Mouse (Mus musculus) CH12.LX (cell line): ENCODE results near the gene Ric8a. TPM values are rescaled to one million over a fixed set of nuclear protein-coding genes. Genes with fewer than 3 reads are reported as not detected.

Source experiments
- DNase-seq: peaks from one replicate; pipeline ENCODE4 v3.0.0-alpha.2; 2013; ENCODE audit errors: extremely low read depth
- H3K27ac ChIP-seq: 2 replicates; pipeline ENCODE4 v1.5.1; 2012; ENCODE audit warnings: low read depth, mild to moderate bottlenecking, control low read depth, moderate library complexity; ENCODE audit not compliant: insufficient read depth
- H3K27me3 ChIP-seq: replicated peaks from 2 replicates; pipeline ENCODE3; 2012; ENCODE audit warnings: inconsistent platforms
- H3K36me3 ChIP-seq, 2 experiments: replicated peaks in 1 of 2; 2 replicates each; pipeline versions ENCODE3 to v1.6.1; 2012; ENCODE audit warnings: inconsistent platforms in 1 of 2, low read length in 1 of 2, mild to moderate bottlenecking in 1 of 2, mixed read lengths in 1 of 2, moderate library complexity in 1 of 2; ENCODE audit not compliant: control insufficient read depth in 1 of 2, insufficient read depth in 1 of 2
- H3K4me1 ChIP-seq, 2 experiments: 2 replicates each; pipeline ENCODE4 v1.6.1; 2012; ENCODE audit warnings: inconsistent platforms in 1 of 2, moderate library complexity in 1 of 2; ENCODE audit not compliant: insufficient read depth in 2 of 2, control insufficient read depth in 1 of 2
- H3K4me2 ChIP-seq: 2 replicates; pipeline ENCODE4 v1.6.1; 2012; ENCODE audit warnings: low read depth, mild to moderate bottlenecking, control low read depth; ENCODE audit not compliant: poor library complexity, insufficient read depth, severe bottlenecking
- H3K4me3 ChIP-seq, 3 experiments: fragments of 150-350 bp in 1 of 3; sonication (generic) in 1 of 3; replicated peaks in 1 of 3; 2 replicates each; pipeline versions ENCODE3 to v1.5.1; 2011 to 2012; ENCODE audit warnings: low read depth in 2 of 3, low read length in 2 of 3, mild to moderate bottlenecking in 2 of 3, moderate library complexity in 2 of 3, control low read depth in 1 of 3, improper control_type of control experiment in 1 of 3, inconsistent platforms in 1 of 3, mixed read lengths in 1 of 3; ENCODE audit not compliant: poor library complexity in 1 of 3
- H3K79me2 ChIP-seq: replicated peaks from 2 replicates; pipeline ENCODE4 v1.6.1; 2012; ENCODE audit warnings: mild to moderate bottlenecking, moderate library complexity; ENCODE audit not compliant: control insufficient read depth, poor library complexity, insufficient read depth, severe bottlenecking; ENCODE audit errors: extremely low read depth
- H3K9ac ChIP-seq: 2 replicates; pipeline ENCODE4 v1.6.1; 2012; ENCODE audit warnings: low read depth, mild to moderate bottlenecking, control low read depth, moderate library complexity; ENCODE audit not compliant: insufficient read depth
- H3K9me3 ChIP-seq: replicated peaks from 2 replicates; pipeline ENCODE3; 2012; ENCODE audit warnings: low read length, inconsistent platforms, mixed read lengths
- BHLHE40 ChIP-seq: IDR thresholded peaks from 2 replicates; pipeline ENCODE4 v1.6.1; 2011; ENCODE audit warnings: mild to moderate bottlenecking, low read depth, low read length, improper control_type of control experiment
- ELF1 ChIP-seq: IDR thresholded peaks from 2 replicates; pipeline ENCODE4 v1.6.1; 2014; ENCODE audit warnings: low read depth, mild to moderate bottlenecking, inconsistent platforms, low read length, improper control_type of control experiment
- EP300 ChIP-seq: IDR thresholded peaks from 2 replicates; pipeline ENCODE4 v1.6.1; 2011; ENCODE audit warnings: low read length, improper control_type of control experiment
- ETS1 ChIP-seq: conservative IDR thresholded peaks from 2 replicates; pipeline ENCODE4 v1.6.1; 2012; ENCODE audit warnings: low read depth, mild to moderate bottlenecking, inconsistent platforms, low read length, improper control_type of control experiment, moderate library complexity
- GABPA ChIP-seq: IDR thresholded peaks from 2 replicates; pipeline ENCODE4 v1.6.1; 2012; ENCODE audit warnings: low read depth, low read length, improper control_type of control experiment, inconsistent platforms; ENCODE audit not compliant: insufficient replicate concordance
- HCFC1 ChIP-seq: IDR thresholded peaks from 2 replicates; pipeline ENCODE4 v1.6.1; 2012; ENCODE audit warnings: low read depth, mild to moderate bottlenecking, inconsistent platforms, low read length, improper control_type of control experiment
- JUN ChIP-seq: IDR thresholded peaks from 2 replicates; pipeline ENCODE4 v1.6.1; 2011; ENCODE audit warnings: low read depth, mild to moderate bottlenecking, low read length, improper control_type of control experiment, moderate library complexity; ENCODE audit not compliant: insufficient read depth
- JUND ChIP-seq: conservative IDR thresholded peaks from 2 replicates; pipeline ENCODE4 v1.6.1; 2011; ENCODE audit warnings: low read depth, low read length, improper control_type of control experiment
- KAT2A ChIP-seq: IDR thresholded peaks from 2 replicates; pipeline ENCODE4 v1.6.1; 2012; ENCODE audit warnings: low read length, improper control_type of control experiment, inconsistent platforms; ENCODE audit not compliant: insufficient replicate concordance
- MAFK ChIP-seq: IDR thresholded peaks from 2 replicates; pipeline ENCODE4 v1.6.1; 2011; ENCODE audit warnings: low read length, improper control_type of control experiment; ENCODE audit not compliant: insufficient replicate concordance
- MAX ChIP-seq: IDR thresholded peaks from 2 replicates; pipeline ENCODE4 v1.6.1; 2011; ENCODE audit warnings: low read length, improper control_type of control experiment
- MEF2A ChIP-seq: IDR thresholded peaks from 2 replicates; pipeline ENCODE4 v1.6.1; 2014; ENCODE audit warnings: low read depth, mild to moderate bottlenecking, inconsistent platforms, low read length, improper control_type of control experiment, borderline replicate concordance
- MXI1 ChIP-seq: IDR thresholded peaks from 2 replicates; pipeline ENCODE4 v1.6.1; 2011; ENCODE audit warnings: mild to moderate bottlenecking, low read depth, low read length, improper control_type of control experiment
- MYC ChIP-seq: IDR thresholded peaks from 2 replicates; pipeline ENCODE4 v1.6.1; 2011; ENCODE audit warnings: low read depth, mild to moderate bottlenecking, improper control_type of control experiment, low read length
- NELFE ChIP-seq: IDR thresholded peaks from 2 replicates; pipeline ENCODE4 v1.6.1; 2011; ENCODE audit warnings: low read depth, low read length, improper control_type of control experiment
- NRF1 ChIP-seq: IDR thresholded peaks from 2 replicates; pipeline ENCODE4 v1.6.1; 2014; ENCODE audit warnings: low read depth, mild to moderate bottlenecking, inconsistent platforms, low read length, improper control_type of control experiment, moderate library complexity
- POLR2A ChIP-seq: IDR thresholded peaks from 2 replicates; pipeline ENCODE4 v1.6.1; 2011; ENCODE audit warnings: low read depth, mild to moderate bottlenecking, improper control_type of control experiment, low read length
- RCOR1 ChIP-seq: conservative IDR thresholded peaks from 2 replicates; pipeline ENCODE4 v1.6.1; 2012; ENCODE audit warnings: low read depth, mild to moderate bottlenecking, inconsistent platforms, low read length, improper control_type of control experiment
- TCF12 ChIP-seq: IDR thresholded peaks from 2 replicates; pipeline ENCODE4 v1.6.1; 2014; ENCODE audit warnings: low read depth, mild to moderate bottlenecking, inconsistent platforms, low read length, improper control_type of control experiment
- UBTF ChIP-seq: IDR thresholded peaks from 2 replicates; pipeline ENCODE4 v1.6.1; 2012; ENCODE audit warnings: low read depth, mild to moderate bottlenecking, inconsistent platforms, low read length, improper control_type of control experiment, moderate library complexity
- ZC3H11A ChIP-seq: IDR thresholded peaks from 2 replicates; pipeline ENCODE4 v1.6.1; 2012; ENCODE audit warnings: low read depth, mild to moderate bottlenecking, inconsistent platforms, low read length, improper control_type of control experiment
- ZKSCAN1 ChIP-seq: IDR thresholded peaks from 2 replicates; pipeline ENCODE4 v1.6.1; 2012; ENCODE audit warnings: low read depth, inconsistent platforms, low read length, improper control_type of control experiment, borderline replicate concordance
- ZMIZ1 ChIP-seq: IDR thresholded peaks from 2 replicates; pipeline ENCODE4 v1.6.1; 2012; ENCODE audit warnings: low read depth, mild to moderate bottlenecking, inconsistent platforms, low read length, improper control_type of control experiment
- dilution Hi-C: fragments of 300-500 bp; cut with MboI; formaldehyde crosslinking; loops from 2 replicates; pipeline ENCODE4 v1.14.3; 2020; ENCODE audit warnings: low sequenced_read_pairs; ENCODE audit not compliant: extremely low pct_unique_long_range_greater_than_20kb, extremely low pct_ligation_motif_present
- in situ Hi-C: fragments of 300-500 bp; cut with MboI; formaldehyde crosslinking; loops from 3 replicates; pipeline ENCODE4 v1.14.3; 2019; ENCODE audit warnings: low sequenced_read_pairs, low pct_ligation_motif_present, low pct_unique_long_range_greater_than_20kb, mixed read lengths
- polyA plus RNA-seq: library from polyadenylated mRNA; unstranded; fragments of >175 nt; gene quantifications from 2 replicates; pipeline ENCODE4 v1.2.1, GENCODE M21; 2012; ENCODE audit warnings: low read depth; ENCODE audit not compliant: insufficient read length
- total RNA-seq, 2 experiments: library from RNA; depleted of rRNA; stranded (reverse); fragments of 300-350 nt in 1 of 2; fragments of >200 nt in 1 of 2; gene quantifications; 2 replicates each; pipeline ENCODE4 v1.2.3; 2012 to 2014

The Ric8a gene
- total and polyA plus RNA-seq, 3 experiments = 54.2 to 80.9 (median 61.9) TPM

DNA sequence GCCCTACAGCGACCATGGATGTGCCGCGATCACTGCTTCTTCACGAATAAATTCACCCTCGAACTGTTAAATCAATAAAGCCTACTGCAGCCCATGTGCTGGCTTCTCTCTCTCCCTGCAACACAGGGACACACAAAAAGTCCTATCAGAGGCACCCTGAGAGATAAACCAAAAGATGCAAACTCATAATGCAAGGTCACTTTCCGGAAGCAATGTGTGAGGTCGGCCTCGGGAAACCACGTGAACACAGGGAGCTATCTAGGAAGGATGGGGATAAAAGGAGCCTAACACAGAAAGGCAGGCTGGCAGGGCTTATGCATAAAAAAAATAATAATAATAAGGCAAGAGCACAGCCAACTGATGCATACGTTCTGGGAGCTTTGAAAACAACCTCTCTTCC, 10.1 kb upstream of the Ric8a start:
- in situ Hi-C loops (loop anchor here (5.0 to 25.0 kb wide), 3 partner anchors 206 to 759 kb away; partner anchors contain the start of genes Caly, Prap1 and Rnh1), dilution Hi-C loops (no loop called here)
- Histone ChIP-seq H3K27ac (no peak overlapping the region), H3K4me3 (no peak overlapping the region), H3K9ac (no peak overlapping the region), H3K27me3 (peaks cover 52% of the 10 kb centered on the region), H3K9me3 (no peaks in the 10 kb centered on the region), H3K4me1 (peaks cover 0 to 5% of the 10 kb centered on the region in 2 experiments; a peak in 2 of 4 replicates), H3K4me2 (no peak overlapping the region), H3K36me3 (peaks cover 4 to 11% of the 10 kb centered on the region in 2 experiments), H3K79me2 (no peaks in the 10 kb centered on the region)
- no peak for DNase-seq
- TF ChIP-seq HCFC1 = no peak
- no peak for TF ChIP-seq ZC3H11A
- TF ChIP-seq RCOR1 = no peak
- TF ChIP-seq JUND = no peak
- no peak for TF ChIP-seq EP300
- no peak for TF ChIP-seq MXI1
- no peak for TF ChIP-seq MYC
- no peak for TF ChIP-seq MAX
- TF ChIP-seq UBTF = no peak
- no peak for TF ChIP-seq JUN
- no peak for TF ChIP-seq NELFE
- TF ChIP-seq MAFK = no peak
- no peak for TF ChIP-seq ZMIZ1
- TF ChIP-seq GABPA = no peak
- TF ChIP-seq POLR2A = no peak
- TF ChIP-seq TCF12 = no peak
- TF ChIP-seq ELF1 = no peak
- no peak for TF ChIP-seq BHLHE40
- no peak for TF ChIP-seq MEF2A

DNA sequence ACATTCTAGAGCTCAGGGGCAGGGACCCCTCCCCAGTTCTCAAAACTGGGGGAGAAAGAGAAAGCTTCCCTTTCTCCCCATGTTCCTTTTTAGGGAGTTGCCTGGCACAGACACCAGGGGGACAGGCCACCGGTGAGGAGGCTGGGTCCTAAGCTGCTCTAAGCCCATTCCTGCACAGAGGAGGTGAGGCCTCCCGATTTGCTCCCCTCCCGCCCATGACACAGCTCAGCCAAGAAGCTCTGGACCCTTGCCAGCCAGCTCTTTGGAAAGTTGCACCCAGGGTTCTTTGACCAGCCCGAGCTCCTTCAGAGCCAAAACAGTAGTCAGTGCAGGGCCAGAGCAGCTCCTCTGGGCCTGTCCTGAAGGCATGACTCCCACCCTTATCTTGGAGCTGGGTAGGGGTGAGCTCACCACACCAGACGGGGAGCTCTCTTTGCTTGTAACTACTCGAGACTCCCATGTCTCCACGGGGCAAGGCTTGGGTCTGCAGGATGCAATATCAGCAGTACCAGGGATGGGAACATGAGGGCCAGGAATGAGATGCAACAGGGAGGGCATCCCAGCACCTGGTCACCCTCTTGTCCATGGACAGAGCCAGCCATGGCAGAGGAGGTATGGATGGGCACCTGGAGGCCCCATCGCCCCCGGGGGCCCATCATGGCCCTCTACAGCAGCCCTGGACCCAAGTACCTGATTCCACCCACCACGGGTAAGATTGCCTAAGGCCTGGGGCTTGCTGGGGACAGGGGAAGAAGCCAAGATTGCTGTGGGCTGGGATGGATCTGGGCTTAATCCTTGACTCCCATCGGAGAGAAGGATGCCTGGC, 8.8 kb upstream of the Ric8a start, which contains the start of gene Odf3:
TSS of gene Odf3 (plus strand) at position 51 of the 826 bp plus-strand sequence.
- Histone ChIP-seq H3K36me3 (peaks cover 17 to 24% of the 10 kb centered on the region in 2 experiments), H3K9me3 (no peaks in the 10 kb centered on the region), H3K4me3 (no peak within 1 kb of the TSS), H3K27me3 (peaks cover 42% of the 10 kb centered on the region), H3K4me2 (no peak within 1 kb of the TSS), H3K27ac (no peak within 1 kb of the TSS), H3K4me1 (peaks cover 0 to 5% of the 10 kb centered on the region in 2 experiments; a peak in 2 of 4 replicates), H3K9ac (no peak within 1 kb of the TSS), H3K79me2 (no peaks in the 10 kb centered on the region)
- in situ Hi-C loops = loop anchor here (5.0 to 25.0 kb wide), 3 partner anchors 204 to 761 kb away; partner anchors contain the start of genes Caly, Prap1 and Rnh1
- no peak for TF ChIP-seq JUND
- TF ChIP-seq EP300 = no peak
- no peak for TF ChIP-seq MAX
- TF ChIP-seq ELF1 = no peak
- TF ChIP-seq HCFC1 = no peak
- no peak for TF ChIP-seq MAFK
- no peak for TF ChIP-seq ETS1
- no peak for TF ChIP-seq KAT2A
- no peak for TF ChIP-seq RCOR1
- TF ChIP-seq GABPA = no peak
- TF ChIP-seq NRF1 = no peak
- no peak for TF ChIP-seq ZKSCAN1
- DNase-seq = no peak
- dilution Hi-C loops = no loop called here
